Mouse (Mus musculus): ENCODE results near the gene E2f2.

The E2f2 gene

DNA sequence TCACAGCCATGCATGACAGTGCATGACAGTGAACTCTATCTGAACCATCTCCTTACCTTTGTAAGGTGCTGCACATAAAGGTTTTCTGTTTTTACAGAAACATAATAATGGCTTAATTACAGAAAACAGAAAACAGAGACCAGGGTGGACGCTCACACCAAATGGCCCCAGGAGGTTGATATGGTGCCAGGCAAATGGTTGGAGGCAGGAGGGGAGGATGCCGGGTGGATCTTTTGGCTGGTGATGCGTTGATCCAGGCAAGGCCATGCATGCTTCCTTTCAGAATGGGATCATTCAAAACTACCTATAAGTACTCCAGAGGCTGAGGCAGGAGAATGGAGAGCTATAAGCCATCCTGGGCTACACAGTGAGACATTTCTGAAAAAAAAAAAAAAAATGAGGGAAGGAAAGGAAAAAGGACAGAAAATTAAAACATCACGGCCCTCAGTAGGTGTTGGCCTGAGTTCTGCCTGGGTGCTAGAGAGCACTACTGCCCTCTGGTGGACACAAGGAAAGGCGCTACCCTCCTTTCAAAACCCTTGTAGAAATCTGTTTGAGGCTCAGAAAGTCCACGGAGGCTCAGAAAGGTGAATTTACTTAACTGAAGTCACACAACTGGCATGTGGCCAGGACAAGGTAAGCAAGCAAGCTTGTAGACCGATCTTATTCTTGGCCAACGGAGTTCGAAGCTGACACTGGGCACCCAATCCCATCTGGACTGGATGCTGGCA lies 27.5 kb downstream of the E2f2 start:
- peak; percentile 70 for DNase-seq (ENCODE audit: low read depth, low spot score)

- peak; percentile 74 for DNase-seq (ENCODE audit: low read depth, low spot score)
Measured at GRCm38 (mm10) chr4:136202509-136202908, 30.3 kb downstream of the E2f2 start.

GRCm38 (mm10) chr4:136204775-136205174 lies 32.6 kb downstream of the E2f2 start:
- DNase-seq (ENCODE audit: low read depth, low spot score), result no peak

DNA sequence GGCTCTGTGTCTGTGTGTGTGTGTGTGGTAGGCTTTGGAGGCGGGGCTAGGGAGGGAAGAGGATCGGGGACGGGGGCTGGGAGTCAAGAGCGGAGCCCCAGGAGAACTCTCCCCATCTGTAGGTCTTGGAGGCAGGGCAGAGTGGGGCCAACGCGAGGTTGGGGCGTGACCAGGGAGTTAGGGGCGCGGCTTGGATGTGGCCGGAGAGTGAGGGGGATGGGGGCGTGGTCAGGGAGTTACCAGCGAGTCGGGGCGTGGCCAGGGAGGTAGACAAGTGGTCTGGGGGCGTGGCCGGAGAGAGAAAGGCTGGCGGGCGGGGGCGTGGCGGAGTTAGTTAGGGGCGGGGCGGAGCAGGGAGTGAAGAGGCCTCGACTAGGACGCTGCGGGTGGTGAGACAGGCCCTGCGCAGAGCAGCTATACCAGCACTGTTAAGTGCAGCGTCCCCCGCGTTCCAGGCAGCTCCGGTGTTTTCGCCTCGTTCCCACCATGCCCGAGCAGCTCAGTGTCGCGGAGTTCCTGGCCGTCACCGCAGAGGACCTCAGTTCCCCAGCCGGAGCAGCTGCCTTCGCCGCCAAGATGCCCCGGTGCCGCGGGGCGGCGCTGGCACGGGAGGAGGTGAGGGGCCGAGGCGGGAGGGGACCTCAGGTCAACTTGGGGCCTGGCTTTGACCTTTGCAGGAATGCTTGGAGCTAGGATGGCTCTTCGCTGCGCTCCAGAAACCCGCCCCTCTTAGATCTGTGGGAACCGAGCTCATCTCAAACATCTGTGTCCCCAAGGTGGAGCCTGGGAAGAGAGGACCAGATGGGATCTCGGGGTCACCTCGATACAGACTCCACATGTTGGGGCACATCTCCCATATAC lies 34.1 kb downstream of the E2f2 start, which contains the start of gene Asap3:
Asap3 (plus strand) TSS at position 333 of the 861 bp plus-strand sequence.
- DNase-seq (ENCODE audit: low read depth, low spot score), result peak; percentile 84

DNA sequence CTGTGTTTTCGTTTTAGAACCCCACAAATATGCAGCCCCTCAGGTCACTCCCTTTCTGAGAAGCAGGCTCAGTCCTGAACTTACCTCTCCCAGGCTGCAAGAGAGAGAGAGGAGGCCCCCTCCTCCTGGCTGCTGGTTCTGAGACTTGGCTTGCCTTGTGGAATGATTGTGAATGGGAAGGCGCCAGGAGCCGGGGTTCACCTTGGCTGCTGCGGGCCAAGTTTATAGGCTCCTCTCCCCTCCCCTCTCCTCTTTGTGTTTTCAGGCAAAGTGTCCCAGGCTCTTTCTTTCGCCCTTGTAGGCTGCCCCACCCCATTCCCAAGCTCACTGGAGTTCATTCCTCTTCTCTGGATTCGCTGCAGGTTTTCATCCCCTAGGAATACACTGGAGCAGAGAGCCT lies 34.7 kb downstream of the E2f2 start:
- DNase-seq (ENCODE audit: low read depth, low spot score), result no peak

- no peak for DNase-seq (ENCODE audit: low read depth, low spot score)
Measured at GRCm38 (mm10) chr4:136210931-136211330, 38.7 kb downstream of the E2f2 start.

- no peak for DNase-seq (ENCODE audit: low read depth, low spot score)
Measured at GRCm38 (mm10) chr4:136213629-136214028, 41.4 kb downstream of the E2f2 start.

DNA sequence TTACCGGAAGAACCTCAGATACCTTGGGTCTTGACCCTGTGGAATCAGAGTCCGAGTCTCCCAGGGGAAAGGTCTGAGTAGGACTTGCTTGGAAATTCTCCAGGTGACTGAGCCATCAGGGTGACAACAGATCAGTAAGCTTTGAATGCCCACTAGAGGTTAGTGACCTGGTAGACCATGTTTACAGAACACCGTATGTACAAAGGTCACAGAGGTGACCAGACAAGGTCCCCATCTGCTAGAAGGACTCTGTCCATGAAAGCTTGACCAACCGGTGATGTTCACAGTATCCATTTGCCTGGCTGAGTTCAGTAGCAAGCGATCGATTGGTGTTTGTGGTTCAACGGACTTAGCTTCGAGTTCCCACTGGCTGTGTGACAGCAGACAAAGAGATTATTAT lies 42.6 kb downstream of the E2f2 start:
- DNase-seq (ENCODE audit: low read depth, low spot score), result no peak

DNA sequence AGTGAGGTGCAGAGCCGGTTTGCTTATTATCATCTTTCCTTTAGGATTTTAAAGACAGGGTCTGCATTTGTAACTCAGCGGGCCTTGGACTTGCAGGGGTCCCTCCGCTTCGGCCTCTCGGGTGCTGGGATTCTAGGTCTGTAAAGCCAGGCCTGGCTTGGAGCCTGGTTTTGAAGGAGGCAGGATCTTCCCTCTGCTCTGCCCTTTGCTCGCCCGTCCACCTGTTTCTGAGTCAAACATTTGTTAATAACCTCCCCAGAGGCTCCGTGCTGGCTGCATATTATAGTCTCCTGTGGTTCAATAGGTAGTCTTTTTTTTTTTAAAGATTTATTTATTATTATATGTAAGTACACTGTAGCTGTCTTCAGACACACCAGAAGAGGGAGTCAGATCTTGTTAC lies 43.4 kb downstream of the E2f2 start:
- DNase-seq (ENCODE audit: low read depth, low spot score), result no peak

DNA sequence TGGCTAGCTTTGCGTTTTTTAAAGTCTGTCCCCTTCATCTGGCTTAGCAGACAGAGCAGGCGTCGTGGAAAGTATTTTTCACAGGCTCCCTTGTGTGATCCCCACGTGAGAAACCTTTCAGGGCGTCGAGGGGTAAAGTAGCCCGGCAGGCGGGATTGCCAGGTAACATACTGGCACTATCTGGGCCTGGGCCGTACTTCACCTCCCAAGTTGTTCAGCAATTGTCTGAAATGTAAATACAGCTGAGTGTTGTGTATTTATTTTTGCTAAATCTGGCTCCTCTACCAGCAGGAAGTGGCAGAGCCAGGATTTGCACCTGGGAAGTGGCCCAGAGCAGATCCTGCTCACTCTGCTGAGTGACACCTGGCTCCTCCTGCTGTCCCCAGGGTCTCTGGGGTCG lies 44.9 kb downstream of the E2f2 start:
- no peak for DNase-seq (ENCODE audit: low read depth, low spot score)

- DNase-seq (ENCODE audit: low read depth, low spot score), result no peak
Measured at GRCm38 (mm10) chr4:136218595-136219214, 46.5 kb downstream of the E2f2 start.

GRCm38 (mm10) chr4:136220133-136220775 lies 48.1 kb downstream of the E2f2 start:
- no peak for DNase-seq (ENCODE audit: low read depth, low spot score)

DNA sequence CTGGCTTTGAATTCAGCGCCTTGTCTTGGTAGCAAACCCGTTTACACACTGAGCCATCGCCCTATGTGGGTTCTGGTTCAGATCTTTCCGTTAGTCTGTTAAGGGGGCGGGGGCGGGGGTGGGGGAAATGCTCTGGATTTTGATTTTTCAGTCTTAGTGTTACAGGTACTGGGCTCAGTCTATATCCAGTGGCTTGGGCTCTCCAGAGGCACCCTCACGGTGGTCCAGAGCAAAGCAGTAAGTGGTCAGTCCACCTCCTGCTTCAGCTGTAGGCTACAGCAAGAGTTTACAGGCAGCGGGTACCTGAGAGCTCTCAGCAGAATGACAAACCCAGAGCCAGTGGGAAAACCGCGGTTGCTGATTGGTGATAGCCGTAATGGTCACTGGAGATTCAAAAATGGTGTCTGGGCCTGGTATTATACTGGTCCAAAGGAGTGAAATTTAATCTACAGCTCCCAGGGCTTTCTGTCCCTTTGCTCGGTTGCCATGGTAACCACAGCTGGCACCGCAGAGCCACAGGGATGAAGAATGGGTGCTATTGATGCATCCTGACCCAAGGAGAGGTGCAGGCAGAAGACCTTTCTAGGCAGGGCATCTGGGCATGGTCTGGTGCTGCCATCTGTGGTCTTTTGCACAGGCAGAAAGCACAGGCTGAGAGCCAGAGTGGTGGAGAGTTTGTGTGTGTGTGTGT lies 51.5 kb downstream of the E2f2 start:
- DNase-seq (ENCODE audit: low read depth, low spot score), result no peak

DNA sequence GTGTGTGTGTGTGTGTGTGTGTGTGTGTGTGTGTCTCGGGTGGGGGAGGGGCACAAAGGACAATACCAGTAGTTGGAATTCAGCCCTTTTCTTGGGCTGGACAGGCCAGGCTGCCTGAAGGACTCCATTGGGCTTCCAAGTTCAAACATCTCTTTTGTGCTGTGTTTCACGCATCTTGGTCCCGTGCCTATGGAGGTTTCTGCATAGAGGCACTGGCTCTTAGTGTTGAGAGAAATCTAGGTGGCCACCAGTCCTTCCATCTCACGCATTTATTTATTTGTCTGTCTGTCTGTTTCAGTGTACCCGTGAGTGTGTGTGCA lies 52.0 kb downstream of the E2f2 start:
- DNase-seq (ENCODE audit: low read depth, low spot score), result no peak

- no peak for DNase-seq (ENCODE audit: low read depth, low spot score)
Measured at GRCm38 (mm10) chr4:136224677-136225460, 52.7 kb downstream of the E2f2 start.

DNA sequence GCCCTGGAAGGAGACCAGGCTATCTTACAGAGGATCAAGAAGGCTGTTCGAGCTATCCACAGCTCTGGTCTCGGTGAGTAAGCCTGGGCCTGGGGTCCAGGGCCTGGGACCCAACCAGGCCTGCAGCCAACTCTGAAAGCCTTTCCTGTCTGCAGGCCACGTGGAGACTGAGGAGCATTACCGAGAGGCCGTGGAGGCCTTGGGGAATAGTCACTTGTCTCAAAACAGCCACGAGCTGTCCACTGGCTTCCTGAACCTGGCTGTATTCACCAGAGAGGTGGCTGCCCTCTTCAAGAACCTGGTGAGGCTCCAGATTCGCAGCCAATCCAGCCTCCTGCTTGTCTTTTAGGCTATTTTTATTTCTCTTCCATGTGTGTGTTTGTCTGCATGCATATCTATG lies 55.2 kb downstream of the E2f2 start:
- no peak for DNase-seq (ENCODE audit: low read depth, low spot score)

DNA sequence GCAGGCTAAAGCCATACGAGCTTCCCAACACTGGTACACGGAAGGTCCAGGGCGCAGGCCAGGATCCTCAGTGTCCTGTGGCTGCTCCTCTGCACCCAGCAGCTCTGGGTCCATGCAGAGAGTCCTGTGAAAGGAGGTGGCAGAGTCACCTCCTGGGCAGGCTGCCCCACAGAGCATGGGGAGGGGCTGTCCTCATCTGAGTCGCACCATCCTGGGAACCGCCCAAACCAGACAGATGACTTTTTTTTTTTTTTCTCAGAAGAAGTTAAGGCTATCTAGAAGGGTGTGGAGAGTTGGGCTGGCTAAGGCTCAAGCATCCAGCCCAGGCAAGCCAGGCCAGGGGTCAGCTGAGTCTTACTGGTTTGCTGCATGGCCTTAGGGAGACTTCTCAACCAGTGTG lies 56.4 kb downstream of the E2f2 start:
- DNase-seq (ENCODE audit: low read depth, low spot score), result no peak

GRCm38 (mm10) chr4:136238669-136239068 lies 66.5 kb downstream of the E2f2 start:
- DNase-seq (ENCODE audit: low read depth, low spot score), result no peak

DNA sequence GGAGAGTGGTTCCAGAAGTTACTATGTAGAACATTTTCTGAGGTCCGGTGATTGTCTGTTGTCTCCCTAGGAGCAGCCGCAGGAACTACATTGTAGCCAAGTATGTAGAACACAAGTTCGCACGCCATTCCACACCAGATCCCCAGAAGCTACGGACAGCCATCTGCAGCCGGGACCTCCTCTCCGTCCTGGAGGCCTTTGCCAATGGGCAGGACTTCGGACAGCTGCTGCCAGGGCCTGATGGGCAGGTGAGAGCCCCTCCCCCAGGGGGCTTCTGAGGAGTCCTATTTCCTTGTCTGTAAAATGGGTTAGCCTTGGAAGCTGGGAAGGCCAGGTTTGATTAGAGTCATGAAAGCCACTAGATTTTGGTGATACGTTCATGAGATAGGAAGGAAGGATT lies 66.9 kb downstream of the E2f2 start:
- DNase-seq (ENCODE audit: low read depth, low spot score), result no peak

GRCm38 (mm10) chr4:136239622-136240021 lies 67.4 kb downstream of the E2f2 start:
- peak; percentile 67 for DNase-seq (ENCODE audit: low read depth, low spot score)

DNA sequence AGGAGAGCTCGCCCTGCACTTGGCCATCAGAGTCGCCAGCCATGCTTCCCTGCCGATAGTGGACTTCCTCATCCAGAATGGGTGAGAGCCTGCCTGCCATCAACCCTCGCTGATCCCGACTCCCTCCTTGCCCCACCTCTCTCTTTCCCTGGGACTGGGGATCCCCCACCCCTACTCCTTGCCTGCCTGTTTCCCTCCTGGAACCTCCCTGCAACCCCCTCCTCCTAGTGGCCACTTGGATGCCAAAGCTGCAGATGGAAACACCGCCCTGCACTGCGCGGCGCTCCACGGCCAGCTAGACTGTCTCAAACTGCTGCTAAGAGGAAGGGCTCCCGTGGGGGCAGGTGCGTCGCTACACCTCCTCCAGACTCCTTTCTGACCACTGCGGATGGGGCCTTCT lies 67.9 kb downstream of the E2f2 start:
- DNase-seq (ENCODE audit: low read depth, low spot score), result no peak
